Mouse (Mus musculus): ENCODE data around the gene Ccdc163. TPM values are rescaled to one million over a fixed set of nuclear protein-coding genes. Genes with fewer than 3 reads are reported as not detected.

Gene Ccdc163
- polyA plus RNA-seq, 1 experiment from 2014 or later: 10.7 TPM

GRCm38 (mm10) chr4:116732355-116732754 is 24.0 kb downstream of the Ccdc163 start:
- Histone ChIP-seq H3K9me3 (replicated peaks; ENCODE audit: control insufficient read depth, low read length, poor library complexity, severe bottlenecking) (no peaks in the 10 kb centered on the region), H3K4me3 (ENCODE audit: low read depth, low read length) (no peak overlapping the region), H3K4me2 (ENCODE audit: low read length) (no peak overlapping the region), H3K27ac (ENCODE audit: low read length) (no peak overlapping the region), H3K9ac (ENCODE audit: low read depth, low read length) (no peak overlapping the region), H3K27me3 (ENCODE audit: control insufficient read depth, insufficient read depth, low read depth, low read length) (no peaks in the 10 kb centered on the region), H3K36me3 (ENCODE audit: control insufficient read depth, insufficient read depth, low read length) (no peaks in the 10 kb centered on the region), H3K4me1 (ENCODE audit: control insufficient read depth, insufficient read depth, low read length) (no peaks in the 10 kb centered on the region)
- no peak for ATAC-seq
- WGBS: 83% methylated on average over 5 of the region's 5 CpGs

GRCm38 (mm10) chr4:116734996-116735395 is 26.7 kb downstream of the Ccdc163 start:
- ATAC-seq: no peak
- Histone ChIP-seq H3K27me3 (ENCODE audit: control insufficient read depth, insufficient read depth, low read depth, low read length) (no peaks in the 10 kb centered on the region), H3K9me3 (replicated peaks; ENCODE audit: control insufficient read depth, low read length, poor library complexity, severe bottlenecking) (no peaks in the 10 kb centered on the region), H3K4me2 (ENCODE audit: low read length) (no peak overlapping the region), H3K36me3 (ENCODE audit: control insufficient read depth, insufficient read depth, low read length) (no peaks in the 10 kb centered on the region), H3K27ac (ENCODE audit: low read length) (no peak overlapping the region), H3K9ac (ENCODE audit: low read depth, low read length) (no peak overlapping the region), H3K4me3 (ENCODE audit: low read depth, low read length) (no peak overlapping the region), H3K4me1 (ENCODE audit: control insufficient read depth, insufficient read depth, low read length) (no peaks in the 10 kb centered on the region)
- WGBS: 87% methylated on average over 2 of the region's 2 CpGs

- Histone ChIP-seq H3K4me2 (ENCODE audit: low read length) (no peak overlapping the region), H3K27ac (ENCODE audit: low read length) (no peak overlapping the region), H3K36me3 (ENCODE audit: control insufficient read depth, insufficient read depth, low read length) (no peaks in the 10 kb centered on the region), H3K9ac (ENCODE audit: low read depth, low read length) (no peak overlapping the region), H3K9me3 (replicated peaks; ENCODE audit: control insufficient read depth, low read length, poor library complexity, severe bottlenecking) (no peaks in the 10 kb centered on the region), H3K4me1 (ENCODE audit: control insufficient read depth, insufficient read depth, low read length) (no peaks in the 10 kb centered on the region), H3K4me3 (ENCODE audit: low read depth, low read length) (no peak overlapping the region), H3K27me3 (ENCODE audit: control insufficient read depth, insufficient read depth, low read depth, low read length) (no peaks in the 10 kb centered on the region)
- WGBS: 89% methylated on average over 9 of the region's 9 CpGs
- no peak for ATAC-seq
Measured at GRCm38 (mm10) chr4:116738972-116739751, 30.9 kb downstream of the Ccdc163 start.

GRCm38 (mm10) chr4:116749750-116750149 is 41.4 kb downstream of the Ccdc163 start:
- ATAC-seq: no peak
- Histone ChIP-seq H3K4me1 (ENCODE audit: control insufficient read depth, insufficient read depth, low read length) (no peaks in the 10 kb centered on the region), H3K4me2 (ENCODE audit: low read length) (no peak overlapping the region), H3K27me3 (ENCODE audit: control insufficient read depth, insufficient read depth, low read depth, low read length) (no peaks in the 10 kb centered on the region), H3K27ac (ENCODE audit: low read length) (no peak overlapping the region), H3K9ac (ENCODE audit: low read depth, low read length) (no peak overlapping the region), H3K4me3 (ENCODE audit: low read depth, low read length) (no peak overlapping the region), H3K36me3 (ENCODE audit: control insufficient read depth, insufficient read depth, low read length) (no peaks in the 10 kb centered on the region), H3K9me3 (replicated peaks; ENCODE audit: control insufficient read depth, low read length, poor library complexity, severe bottlenecking) (no peaks in the 10 kb centered on the region)
- WGBS: 83% methylated on average over 2 of the region's 2 CpGs

GRCm38 (mm10) chr4:116761914-116762313 is 53.6 kb downstream of the Ccdc163 start:
- no peak overlapping the region for H3K9ac ChIP-seq (ENCODE audit: low read depth, low read length)
- H3K4me2 ChIP-seq (ENCODE audit: low read length): no peak overlapping the region
- no peaks in the 10 kb centered on the region for H3K27me3 ChIP-seq (ENCODE audit: control insufficient read depth, insufficient read depth, low read depth, low read length)
- H3K4me3 ChIP-seq (ENCODE audit: low read depth, low read length): no peak overlapping the region
- H3K9me3 ChIP-seq (replicated peaks; ENCODE audit: control insufficient read depth, low read length, poor library complexity, severe bottlenecking): no peaks in the 10 kb centered on the region
- 99% methylated on average over 2 of the region's 2 CpGs for WGBS
- no peaks in the 10 kb centered on the region for H3K36me3 ChIP-seq (ENCODE audit: control insufficient read depth, insufficient read depth, low read length)
- no peak for ATAC-seq
- no peaks in the 10 kb centered on the region for H3K4me1 ChIP-seq (ENCODE audit: control insufficient read depth, insufficient read depth, low read length)
- H3K27ac ChIP-seq (ENCODE audit: low read length): no peak overlapping the region

GRCm38 (mm10) chr4:116764001-116764400 is 55.7 kb downstream of the Ccdc163 start:
- Histone ChIP-seq H3K27ac (ENCODE audit: low read length) (no peak overlapping the region), H3K4me2 (ENCODE audit: low read length) (no peak overlapping the region), H3K36me3 (ENCODE audit: control insufficient read depth, insufficient read depth, low read length) (no peaks in the 10 kb centered on the region), H3K4me1 (ENCODE audit: control insufficient read depth, insufficient read depth, low read length) (no peaks in the 10 kb centered on the region), H3K27me3 (ENCODE audit: control insufficient read depth, insufficient read depth, low read depth, low read length) (no peaks in the 10 kb centered on the region), H3K9ac (ENCODE audit: low read depth, low read length) (no peak overlapping the region), H3K4me3 (ENCODE audit: low read depth, low read length) (no peak overlapping the region), H3K9me3 (replicated peaks; ENCODE audit: control insufficient read depth, low read length, poor library complexity, severe bottlenecking) (no peaks in the 10 kb centered on the region)
- no peak for ATAC-seq
- WGBS: 91% methylated on average over 5 of the region's 5 CpGs

GRCm38 (mm10) chr4:116768510-116768909 is 60.2 kb downstream of the Ccdc163 start:
- no peak overlapping the region for H3K9ac ChIP-seq (ENCODE audit: low read depth, low read length)
- no peaks in the 10 kb centered on the region for H3K36me3 ChIP-seq (ENCODE audit: control insufficient read depth, insufficient read depth, low read length)
- H3K4me1 ChIP-seq (ENCODE audit: control insufficient read depth, insufficient read depth, low read length): no peaks in the 10 kb centered on the region
- WGBS: 90% methylated on average over 5 of the region's 5 CpGs
- H3K4me2 ChIP-seq (ENCODE audit: low read length): no peak overlapping the region
- H3K4me3 ChIP-seq (ENCODE audit: low read depth, low read length): no peak overlapping the region
- no peak overlapping the region for H3K27ac ChIP-seq (ENCODE audit: low read length)
- H3K27me3 ChIP-seq (ENCODE audit: control insufficient read depth, insufficient read depth, low read depth, low read length): no peaks in the 10 kb centered on the region
- H3K9me3 ChIP-seq (replicated peaks; ENCODE audit: control insufficient read depth, low read length, poor library complexity, severe bottlenecking): no peaks in the 10 kb centered on the region
- ATAC-seq: no peak

GRCm38 (mm10) chr4:116769060-116769459 is 60.8 kb downstream of the Ccdc163 start:
- no peak for ATAC-seq
- Histone ChIP-seq H3K4me1 (ENCODE audit: control insufficient read depth, insufficient read depth, low read length) (no peaks in the 10 kb centered on the region), H3K4me3 (ENCODE audit: low read depth, low read length) (no peak overlapping the region), H3K27me3 (ENCODE audit: control insufficient read depth, insufficient read depth, low read depth, low read length) (no peaks in the 10 kb centered on the region), H3K9ac (ENCODE audit: low read depth, low read length) (no peak overlapping the region), H3K27ac (ENCODE audit: low read length) (no peak overlapping the region), H3K36me3 (ENCODE audit: control insufficient read depth, insufficient read depth, low read length) (no peaks in the 10 kb centered on the region), H3K4me2 (ENCODE audit: low read length) (no peak overlapping the region), H3K9me3 (replicated peaks; ENCODE audit: control insufficient read depth, low read length, poor library complexity, severe bottlenecking) (no peaks in the 10 kb centered on the region)

GRCm38 (mm10) chr4:116776391-116776790 is 68.1 kb downstream of the Ccdc163 start:
- H3K27ac ChIP-seq (ENCODE audit: low read length): no peak overlapping the region
- no peaks in the 10 kb centered on the region for H3K9me3 ChIP-seq (replicated peaks; ENCODE audit: control insufficient read depth, low read length, poor library complexity, severe bottlenecking)
- no peak overlapping the region for H3K4me3 ChIP-seq (ENCODE audit: low read depth, low read length)
- H3K9ac ChIP-seq (ENCODE audit: low read depth, low read length): no peak overlapping the region
- H3K27me3 ChIP-seq (ENCODE audit: control insufficient read depth, insufficient read depth, low read depth, low read length): no peaks in the 10 kb centered on the region
- H3K4me1 ChIP-seq (ENCODE audit: control insufficient read depth, insufficient read depth, low read length): no peaks in the 10 kb centered on the region
- no peak for ATAC-seq
- no peak overlapping the region for H3K4me2 ChIP-seq (ENCODE audit: low read length)
- 93% methylated on average over 5 of the region's 5 CpGs for WGBS
- H3K36me3 ChIP-seq (ENCODE audit: control insufficient read depth, insufficient read depth, low read length): no peaks in the 10 kb centered on the region

Data from midbrain, embryonic 16.5 days (tissue).